Mouse (Mus musculus) CH12.LX (cell line): Measurements from ENCODE around the gene 4930519G04Rik. TPM values are rescaled to one million over a fixed set of nuclear protein-coding genes. Genes with fewer than 3 reads are reported as not detected.

ENCODE experiments used
- DNase-seq: peaks from one replicate; pipeline ENCODE4 v3.0.0-alpha.2; 2013; ENCODE audit errors: extremely low read depth
- H3K27ac ChIP-seq: 2 replicates; pipeline ENCODE4 v1.5.1; 2012; ENCODE audit warnings: low read depth, mild to moderate bottlenecking, control low read depth, moderate library complexity; ENCODE audit not compliant: insufficient read depth
- H3K27me3 ChIP-seq: replicated peaks from 2 replicates; pipeline ENCODE3; 2012; ENCODE audit warnings: inconsistent platforms
- H3K36me3 ChIP-seq, 2 experiments: replicated peaks in 1 of 2; 2 replicates each; pipeline versions ENCODE3 to v1.6.1; 2012; ENCODE audit warnings: inconsistent platforms in 1 of 2, low read length in 1 of 2, mild to moderate bottlenecking in 1 of 2, mixed read lengths in 1 of 2, moderate library complexity in 1 of 2; ENCODE audit not compliant: control insufficient read depth in 1 of 2, insufficient read depth in 1 of 2
- H3K4me1 ChIP-seq, 2 experiments: 2 replicates each; pipeline ENCODE4 v1.6.1; 2012; ENCODE audit warnings: inconsistent platforms in 1 of 2, moderate library complexity in 1 of 2; ENCODE audit not compliant: insufficient read depth in 2 of 2, control insufficient read depth in 1 of 2
- H3K4me2 ChIP-seq: 2 replicates; pipeline ENCODE4 v1.6.1; 2012; ENCODE audit warnings: low read depth, mild to moderate bottlenecking, control low read depth; ENCODE audit not compliant: poor library complexity, insufficient read depth, severe bottlenecking
- H3K4me3 ChIP-seq, 3 experiments: fragments of 150-350 bp in 1 of 3; sonication (generic) in 1 of 3; replicated peaks in 1 of 3; 2 replicates each; pipeline versions ENCODE3 to v1.5.1; 2011 to 2012; ENCODE audit warnings: low read depth in 2 of 3, low read length in 2 of 3, mild to moderate bottlenecking in 2 of 3, moderate library complexity in 2 of 3, control low read depth in 1 of 3, improper control_type of control experiment in 1 of 3, inconsistent platforms in 1 of 3, mixed read lengths in 1 of 3; ENCODE audit not compliant: poor library complexity in 1 of 3
- H3K79me2 ChIP-seq: replicated peaks from 2 replicates; pipeline ENCODE4 v1.6.1; 2012; ENCODE audit warnings: mild to moderate bottlenecking, moderate library complexity; ENCODE audit not compliant: control insufficient read depth, poor library complexity, insufficient read depth, severe bottlenecking; ENCODE audit errors: extremely low read depth
- H3K9ac ChIP-seq: 2 replicates; pipeline ENCODE4 v1.6.1; 2012; ENCODE audit warnings: low read depth, mild to moderate bottlenecking, control low read depth, moderate library complexity; ENCODE audit not compliant: insufficient read depth
- H3K9me3 ChIP-seq: replicated peaks from 2 replicates; pipeline ENCODE3; 2012; ENCODE audit warnings: low read length, inconsistent platforms, mixed read lengths
- CTCF ChIP-seq, 2 experiments: IDR thresholded peaks in 1 of 2; conservative IDR thresholded peaks in 1 of 2; 2 replicates each; pipeline ENCODE4 v1.5.1; 2011 to 2012; ENCODE audit warnings: low read depth in 2 of 2, low read length in 2 of 2, improper control_type of control experiment in 1 of 2, inconsistent platforms in 1 of 2, mild to moderate bottlenecking in 1 of 2, moderate library complexity in 1 of 2
- ELF1 ChIP-seq: IDR thresholded peaks from 2 replicates; pipeline ENCODE4 v1.6.1; 2014; ENCODE audit warnings: low read depth, mild to moderate bottlenecking, inconsistent platforms, low read length, improper control_type of control experiment
- ETS1 ChIP-seq: conservative IDR thresholded peaks from 2 replicates; pipeline ENCODE4 v1.6.1; 2012; ENCODE audit warnings: low read depth, mild to moderate bottlenecking, inconsistent platforms, low read length, improper control_type of control experiment, moderate library complexity
- IRF4 ChIP-seq: IDR thresholded peaks from 2 replicates; pipeline ENCODE4 v1.6.1; 2014; ENCODE audit warnings: low read depth, mild to moderate bottlenecking, inconsistent platforms, low read length, improper control_type of control experiment
- KAT2A ChIP-seq: IDR thresholded peaks from 2 replicates; pipeline ENCODE4 v1.6.1; 2012; ENCODE audit warnings: low read length, improper control_type of control experiment, inconsistent platforms; ENCODE audit not compliant: insufficient replicate concordance
- MEF2A ChIP-seq: IDR thresholded peaks from 2 replicates; pipeline ENCODE4 v1.6.1; 2014; ENCODE audit warnings: low read depth, mild to moderate bottlenecking, inconsistent platforms, low read length, improper control_type of control experiment, borderline replicate concordance
- PAX5 ChIP-seq: IDR thresholded peaks from 2 replicates; pipeline ENCODE4 v1.6.1; 2012; ENCODE audit warnings: low read length, inconsistent platforms, mixed read lengths
- POLR2AphosphoS2 ChIP-seq: IDR thresholded peaks from 2 replicates; pipeline ENCODE4 v1.6.1; 2011; ENCODE audit warnings: low read depth, low read length, improper control_type of control experiment
- TCF12 ChIP-seq: IDR thresholded peaks from 2 replicates; pipeline ENCODE4 v1.6.1; 2014; ENCODE audit warnings: low read depth, mild to moderate bottlenecking, inconsistent platforms, low read length, improper control_type of control experiment
- USF1 ChIP-seq: IDR thresholded peaks from 2 replicates; pipeline ENCODE4 v1.6.1; 2014; ENCODE audit warnings: low read depth, mild to moderate bottlenecking, inconsistent platforms, low read length, improper control_type of control experiment
- USF2 ChIP-seq: conservative IDR thresholded peaks from 2 replicates; pipeline ENCODE4 v1.6.1; 2011; ENCODE audit warnings: low read depth, low read length, improper control_type of control experiment
- ZC3H11A ChIP-seq: IDR thresholded peaks from 2 replicates; pipeline ENCODE4 v1.6.1; 2012; ENCODE audit warnings: low read depth, mild to moderate bottlenecking, inconsistent platforms, low read length, improper control_type of control experiment
- ZNF384 ChIP-seq: IDR thresholded peaks from 2 replicates; pipeline ENCODE4 v1.6.1; 2012; ENCODE audit warnings: low read depth, low read length, improper control_type of control experiment, inconsistent platforms
- dilution Hi-C: fragments of 300-500 bp; cut with MboI; formaldehyde crosslinking; loops from 2 replicates; pipeline ENCODE4 v1.14.3; 2020; ENCODE audit warnings: low sequenced_read_pairs; ENCODE audit not compliant: extremely low pct_unique_long_range_greater_than_20kb, extremely low pct_ligation_motif_present
- in situ Hi-C: fragments of 300-500 bp; cut with MboI; formaldehyde crosslinking; loops from 3 replicates; pipeline ENCODE4 v1.14.3; 2019; ENCODE audit warnings: low sequenced_read_pairs, low pct_ligation_motif_present, low pct_unique_long_range_greater_than_20kb, mixed read lengths
- polyA plus RNA-seq: library from polyadenylated mRNA; unstranded; fragments of >175 nt; gene quantifications from 2 replicates; pipeline ENCODE4 v1.2.1, GENCODE M21; 2012; ENCODE audit warnings: low read depth; ENCODE audit not compliant: insufficient read length
- total RNA-seq, 2 experiments: library from RNA; depleted of rRNA; stranded (reverse); fragments of 300-350 nt in 1 of 2; fragments of >200 nt in 1 of 2; gene quantifications; 2 replicates each; pipeline ENCODE4 v1.2.3; 2012 to 2014

Gene 4930519G04Rik
- total and polyA plus RNA-seq, 3 experiments = not detected

- dilution Hi-C loops = no loop called here
- H3K9me3 ChIP-seq = no peaks in the 10 kb centered on the region
- peak within 1 kb of the TSS; percentile 70 for H3K4me2 ChIP-seq
- in situ Hi-C loops = no loop called here
- H3K9ac ChIP-seq = no peak within 1 kb of the TSS
- H3K27me3 ChIP-seq = peaks cover 4% of the 10 kb centered on the region
- no peaks in the 10 kb centered on the region for H3K36me3 ChIP-seq
- H3K79me2 ChIP-seq = no peaks in the 10 kb centered on the region
- peak within 1 kb of the TSS in 1 of 3 experiments; percentile 35 for H3K4me3 ChIP-seq
- peaks cover 4 to 15% of the 10 kb centered on the region in 2 experiments; a peak in 3 of 4 replicates for H3K4me1 ChIP-seq
- TF ChIP-seq ZNF384 = peak; percentile 59; the same call in 1 of the 2 replicates
- TF ChIP-seq KAT2A = no peak
- no peak for TF ChIP-seq ETS1
- TF ChIP-seq USF1 = no peak
- TF ChIP-seq, all 38 proteins: peak for 1
- no peak within 1 kb of the TSS for H3K27ac ChIP-seq
- no peak for DNase-seq
Measured at GRCm38 (mm10) chr5:114896688-114897373, 43.4 kb downstream of the 4930519G04Rik start, which contains the start of gene Oasl2. Gene Oasl2 (plus strand): TSS chr5:114896936.

GRCm38 (mm10) chr5:114897374-114897793, 43.9 kb downstream of the 4930519G04Rik start:
- H3K4me3 ChIP-seq = peak overlapping the region in 1 of 3 experiments; percentile 35
- peaks cover 4 to 15% of the 10 kb centered on the region in 2 experiments; a peak in 3 of 4 replicates for H3K4me1 ChIP-seq
- in situ Hi-C loops (no loop called here), dilution Hi-C loops (no loop called here)
- H3K79me2 ChIP-seq = no peaks in the 10 kb centered on the region
- no peak overlapping the region for H3K9ac ChIP-seq
- H3K9me3 ChIP-seq = no peaks in the 10 kb centered on the region
- peaks cover 4% of the 10 kb centered on the region for H3K27me3 ChIP-seq
- peak overlapping the region; percentile 70 for H3K4me2 ChIP-seq
- no peak for TF ChIP-seq CTCF (conservative IDR thresholded peaks at IDR 0.05 in 1 of 2, IDR thresholded peaks at IDR 0.05 in 1 of 2; ENCODE audit: low read depth in 2 of 2, low read length in 2 of 2)
- no peak for TF ChIP-seq POLR2AphosphoS2
- 0 out of 2 replicates have a peak, but pooled peaks have one; percentile 16 for TF ChIP-seq ELF1
- peak; percentile 70 for TF ChIP-seq IRF4
- TF ChIP-seq USF2 = no peak
- TF ChIP-seq TCF12 = no peak
- no peak for TF ChIP-seq MEF2A
- no peak for TF ChIP-seq ZC3H11A
- TF ChIP-seq ETS1 = no peak
- TF ChIP-seq PAX5 = no peak
- no peak overlapping the region for H3K27ac ChIP-seq
- DNase-seq = peak; percentile 9
- no peaks in the 10 kb centered on the region for H3K36me3 ChIP-seq
